In genomic region chr3:88535527-88535926, GRCm38 (mm10) we compare ENCODE assay signal across 9 mouse cellular contexts. TPM values are rescaled to one million over a fixed set of nuclear protein-coding genes. Genes with fewer than 3 reads are reported as not detected.
DNase-seq lines count a peak whose midpoint lies in the region; ATAC-seq and TF ChIP-seq lines count a peak whose summit lies in the region.
"Had no signal": no experiment of that assay in that cellular context is flagged by ENCODE, and none has a peak within 500 bp of the region (broad histone marks: within the 10 kb centered on the region; RNA-seq: fewer than 3 reads in every experiment).

No protein-coding gene starts in this region.

- H3K4me2 ChIP-seq in embryonic facial prominence, embryonic 11.5 days (ENCODE audit: low read depth, low read length), result peak overlapping the region; percentile 95
- H3K4me2 ChIP-seq in hindbrain, postnatal 0 days (ENCODE audit: low read depth, low read length), result peak overlapping the region; percentile 87
- peak overlapping the region; percentile 96 for H3K4me2 ChIP-seq in midbrain, embryonic 12.5 days (replicated peaks)

- H3K27me3 ChIP-seq in heart, embryonic 10.5 days (ENCODE audit: insufficient read depth, poor library complexity, severe bottlenecking), result no peaks in the 10 kb centered on the region
- no peaks in the 10 kb centered on the region for H3K27me3 ChIP-seq in embryonic facial prominence, embryonic 11.5 days (ENCODE audit: control insufficient read depth, insufficient read depth, low read length)
- H3K27me3 ChIP-seq in hindbrain, postnatal 0 days (ENCODE audit: insufficient read depth, low read length), result no peaks in the 10 kb centered on the region
- no peaks in the 10 kb centered on the region for H3K27me3 ChIP-seq in midbrain, embryonic 12.5 days

- no peak for ATAC-seq in embryonic facial prominence, embryonic 11.5 days (replicated peaks; ENCODE audit: insufficient number of reproducible peaks, low FRiP score, low TSS enrichment, low read depth)
- no peak for ATAC-seq in hindbrain, postnatal 0 days
- no peak for ATAC-seq in midbrain, embryonic 12.5 days (ENCODE audit: low FRiP score, low read depth)

- WGBS in heart, embryonic 10.5 days, result 65% methylated on average over 4 of the region's 4 CpGs
- WGBS in embryonic facial prominence, embryonic 11.5 days, result 34% methylated on average over 4 of the region's 4 CpGs
- 43% methylated on average over 4 of the region's 4 CpGs for WGBS in hindbrain, postnatal 0 days
- 24% methylated on average over 4 of the region's 4 CpGs for WGBS in midbrain, embryonic 12.5 days

- peak overlapping the region; percentile 99 for H3K27ac ChIP-seq in heart, embryonic 10.5 days
- H3K27ac ChIP-seq in embryonic facial prominence, embryonic 11.5 days (replicated peaks; ENCODE audit: low read depth, low read length), result 0 out of 2 replicates have a peak overlapping the region, but pooled peaks have one; percentile 21
- peak overlapping the region; percentile 36; the same call in 1 of the 2 replicates for H3K27ac ChIP-seq in hindbrain, postnatal 0 days
- H3K27ac ChIP-seq in midbrain, embryonic 12.5 days (replicated peaks), result peak overlapping the region; percentile 99

- H3K4me1 ChIP-seq in heart, embryonic 10.5 days, result peaks cover 72% of the 10 kb centered on the region
- peaks cover 35% of the 10 kb centered on the region for H3K4me1 ChIP-seq in embryonic facial prominence, embryonic 11.5 days (ENCODE audit: control insufficient read depth, insufficient read depth, low read length)
- H3K4me1 ChIP-seq in hindbrain, postnatal 0 days (ENCODE audit: insufficient read depth, low read length), result peaks cover 33% of the 10 kb centered on the region
- peaks cover 63% of the 10 kb centered on the region for H3K4me1 ChIP-seq in midbrain, embryonic 12.5 days

- no peak for TF ChIP-seq CTCF in hindbrain, postnatal 0 days (IDR thresholded peaks at IDR 0.05; ENCODE audit: low read depth)

- H3K9me3 ChIP-seq in heart, embryonic 10.5 days, result no peaks in the 10 kb centered on the region
- no peaks in the 10 kb centered on the region for H3K9me3 ChIP-seq in embryonic facial prominence, embryonic 11.5 days (replicated peaks; ENCODE audit: control insufficient read depth, low read length)
- no peaks in the 10 kb centered on the region for H3K9me3 ChIP-seq in hindbrain, postnatal 0 days (ENCODE audit: low read length)
- H3K9me3 ChIP-seq in midbrain, embryonic 12.5 days, result no peaks in the 10 kb centered on the region

- H3K9ac ChIP-seq in embryonic facial prominence, embryonic 11.5 days (replicated peaks; ENCODE audit: low read length), result peak overlapping the region; percentile 100
- H3K9ac ChIP-seq in hindbrain, postnatal 0 days (replicated peaks; ENCODE audit: low read length), result peak overlapping the region; percentile 49
- peak overlapping the region; percentile 100 for H3K9ac ChIP-seq in midbrain, embryonic 12.5 days (replicated peaks)

- peak overlapping the region; percentile 83 for H3K4me3 ChIP-seq in heart, embryonic 10.5 days
- peak overlapping the region; percentile 88 for H3K4me3 ChIP-seq in embryonic facial prominence, embryonic 11.5 days (ENCODE audit: low read depth, low read length)
- peak overlapping the region; percentile 66 for H3K4me3 ChIP-seq in hindbrain, postnatal 0 days (ENCODE audit: low read length)
- peak overlapping the region; percentile 96 for H3K4me3 ChIP-seq in midbrain, embryonic 12.5 days

- peaks cover 51% of the 10 kb centered on the region for H3K36me3 ChIP-seq in heart, embryonic 10.5 days
- H3K36me3 ChIP-seq in embryonic facial prominence, embryonic 11.5 days (replicated peaks; ENCODE audit: control insufficient read depth, insufficient read depth, low read depth, low read length), result peaks cover 23% of the 10 kb centered on the region
- peaks cover 24% of the 10 kb centered on the region for H3K36me3 ChIP-seq in hindbrain, postnatal 0 days (ENCODE audit: insufficient read depth, low read length)
- H3K36me3 ChIP-seq in midbrain, embryonic 12.5 days, result peaks cover 41% of the 10 kb centered on the region

- no peak for DNase-seq in heart, embryonic 10.5 days (ENCODE audit: low spot score)
- no peak for DNase-seq in heart, postnatal 4 days
- DNase-seq in embryonic facial prominence, embryonic 11.5 days (ENCODE audit: low spot score), result no peak
- DNase-seq in hindbrain, postnatal 0 days (ENCODE audit: low spot score), result no peak
- DNase-seq in right cerebral cortex, postnatal 10 days (ENCODE audit: low spot score in 2 of 2), result no peak
- no peak for DNase-seq in Muller cell, postnatal 12 days (ENCODE audit: inconsistent ontology term)
- DNase-seq in cerebellum, postnatal 36 days, result no peak
- DNase-seq: adrenal gland, postnatal 10 days had no signal

RNA-seq across cellular contexts. Expression of gene Mex3a, which starts 3.3 kb away (rescaled TPM):
- polyA plus RNA-seq in heart, embryonic 10.5 days (2016; fragmentation: Nextera tagmentation; extraction: Ambion mirVana), result 11.6 and 22.8 TPM in 2 replicates
- 10 to 100 TPM; 11.7 TPM for total RNA-seq in heart, postnatal 4 days (2021)
- 40.1 and 41.0 TPM in 2 replicates for polyA plus RNA-seq in embryonic facial prominence, embryonic 11.5 days (2014; fragmentation: Nextera tagmentation; extraction: Ambion mirVana)
- total RNA-seq in hindbrain, postnatal 0 days (2014; rRNA removed), result 52.3 and 54.5 TPM in 2 replicates
- polyA plus RNA-seq in hindbrain, postnatal 0 days (2015; fragmentation: Nextera tagmentation; extraction: Ambion mirVana), result 13.9 and 15.3 TPM in 2 replicates
- polyA plus RNA-seq in midbrain, embryonic 12.5 days (2016; fragmentation: Nextera tagmentation; extraction: Ambion mirVana), result 47.8 and 49.9 TPM in 2 replicates

RNA-seq across cellular contexts. Expression of gene Rab25, which starts 12.6 kb away (rescaled TPM):
- 1.1 and 1.6 TPM in 2 replicates for polyA plus RNA-seq in heart, embryonic 10.5 days (2016; fragmentation: Nextera tagmentation; extraction: Ambion mirVana)
- not detected for total RNA-seq in heart, postnatal 4 days (2021)
- polyA plus RNA-seq in embryonic facial prominence, embryonic 11.5 days (2014; fragmentation: Nextera tagmentation; extraction: Ambion mirVana), result 3.7 and 4.0 TPM in 2 replicates
- not detected in 2 replicates for total RNA-seq in hindbrain, postnatal 0 days (2014; rRNA removed)
- polyA plus RNA-seq in hindbrain, postnatal 0 days (2015; fragmentation: Nextera tagmentation; extraction: Ambion mirVana), result 0.44 and 1.3 TPM in 2 replicates
- 0.21 and 0.47 TPM in 2 replicates for polyA plus RNA-seq in midbrain, embryonic 12.5 days (2016; fragmentation: Nextera tagmentation; extraction: Ambion mirVana)
- total RNA-seq: adrenal gland, postnatal 10 days had no signal

RNA-seq across cellular contexts. Expression of gene Lamtor2, which starts 17.3 kb away (rescaled TPM):
- polyA plus RNA-seq in heart, embryonic 10.5 days (2016; fragmentation: Nextera tagmentation; extraction: Ambion mirVana), result 154 and 190 TPM in 2 replicates
- total RNA-seq in heart, postnatal 4 days (2021), result 10 to 100 TPM; 81.9 to 89.1 TPM
- 77.4 and 82.0 TPM in 2 replicates for polyA plus RNA-seq in embryonic facial prominence, embryonic 11.5 days (2014; fragmentation: Nextera tagmentation; extraction: Ambion mirVana)
- 45.1 and 59.2 TPM in 2 replicates for total RNA-seq in hindbrain, postnatal 0 days (2014; rRNA removed)
- polyA plus RNA-seq in hindbrain, postnatal 0 days (2015; fragmentation: Nextera tagmentation; extraction: Ambion mirVana), result 189 and 198 TPM in 2 replicates
- polyA plus RNA-seq in midbrain, embryonic 12.5 days (2016; fragmentation: Nextera tagmentation; extraction: Ambion mirVana), result 137 and 152 TPM in 2 replicates

RNA-seq across cellular contexts. Expression of gene Ubqln4, which starts 18.0 kb away (rescaled TPM):
- 49.5 and 62.2 TPM in 2 replicates for polyA plus RNA-seq in heart, embryonic 10.5 days (2016; fragmentation: Nextera tagmentation; extraction: Ambion mirVana)
- total RNA-seq in heart, postnatal 4 days (2021), result 10 to 100 TPM; 55.3 to 60.1 TPM
- polyA plus RNA-seq in embryonic facial prominence, embryonic 11.5 days (2014; fragmentation: Nextera tagmentation; extraction: Ambion mirVana), result 62.1 and 73.3 TPM in 2 replicates
- 119 and 131 TPM in 2 replicates for total RNA-seq in hindbrain, postnatal 0 days (2014; rRNA removed)
- 29.4 and 29.8 TPM in 2 replicates for polyA plus RNA-seq in hindbrain, postnatal 0 days (2015; fragmentation: Nextera tagmentation; extraction: Ambion mirVana)
- 64.7 and 71.2 TPM in 2 replicates for polyA plus RNA-seq in midbrain, embryonic 12.5 days (2016; fragmentation: Nextera tagmentation; extraction: Ambion mirVana)

RNA-seq across cellular contexts. Expression of gene Lmna, which starts 25.8 kb away (rescaled TPM):
- 57.7 and 80.7 TPM in 2 replicates for polyA plus RNA-seq in heart, embryonic 10.5 days (2016; fragmentation: Nextera tagmentation; extraction: Ambion mirVana)
- total RNA-seq in heart, postnatal 4 days (2021), result 100 to 1,000 TPM; 178 to 181 TPM
- 28.7 and 30.5 TPM in 2 replicates for polyA plus RNA-seq in embryonic facial prominence, embryonic 11.5 days (2014; fragmentation: Nextera tagmentation; extraction: Ambion mirVana)
- total RNA-seq in hindbrain, postnatal 0 days (2014; rRNA removed), result 59.7 and 60.8 TPM in 2 replicates
- 59.1 and 61.1 TPM in 2 replicates for polyA plus RNA-seq in hindbrain, postnatal 0 days (2015; fragmentation: Nextera tagmentation; extraction: Ambion mirVana)
- 34.3 and 42.8 TPM in 2 replicates for polyA plus RNA-seq in midbrain, embryonic 12.5 days (2016; fragmentation: Nextera tagmentation; extraction: Ambion mirVana)

Comparison
In these comparisons a context has a peak if more than half of its experiments do, and no peak if none do; other contexts are left out.
1. H3K27ac ChIP-seq: peak in every context shown above with its lines; median percentile 99 in heart, embryonic 10.5 days; 99 in midbrain, embryonic 12.5 days; 36 in hindbrain, postnatal 0 days; 21 in embryonic facial prominence, embryonic 11.5 days.
2. H3K9ac ChIP-seq: peak in every context shown above with its lines; median percentile 100 in embryonic facial prominence, embryonic 11.5 days; 100 in midbrain, embryonic 12.5 days; 49 in hindbrain, postnatal 0 days.